Mouse (Mus musculus): Measurements from ENCODE around the gene A1bg. TPM values are rescaled to one million over a fixed set of nuclear protein-coding genes. Genes with fewer than 3 reads are reported as not detected.

A1bg gene
- polyA plus RNA-seq (2012; rRNA removed), result not detected in 2 replicates

DNA sequence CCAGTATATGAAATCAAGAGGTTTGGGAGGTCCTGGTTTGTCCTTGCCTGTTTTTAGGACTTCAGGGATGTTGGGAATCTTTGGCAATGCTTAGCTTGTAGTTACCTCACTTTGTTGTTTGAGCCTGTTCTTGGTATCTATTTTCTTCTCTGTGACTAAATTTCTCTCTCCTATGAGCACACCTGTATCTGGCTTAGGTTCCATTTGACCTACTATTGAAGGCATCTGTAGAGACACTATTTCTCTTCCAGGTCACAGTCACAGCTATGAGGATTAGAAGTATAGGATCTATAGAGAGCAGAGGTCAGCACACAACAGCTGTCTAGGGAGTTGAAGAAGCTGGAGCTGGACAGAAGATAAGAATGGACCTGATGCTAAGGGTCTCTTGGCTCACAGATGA lies at the start of gene A1bg:
Gene A1bg, minus strand, starts transcription at position 101 of the 400 bp plus-strand sequence.
- TF ChIP-seq CTCF (IDR thresholded peaks at IDR 0.05; ENCODE audit: extremely low read depth, insufficient read length, insufficient replicate concordance, low read depth, low read length), result no peak
- no peak for TF ChIP-seq POLR2A (IDR thresholded peaks at IDR 0.05; ENCODE audit: low read depth, low read length)
- H3K36me3 ChIP-seq (ENCODE audit: control insufficient read depth, insufficient read depth, low read length), result no peaks in the 10 kb centered on the region
- no peaks in the 10 kb centered on the region for H3K27me3 ChIP-seq (ENCODE audit: control insufficient read depth, insufficient read depth, low read length)
- H3K4me1 ChIP-seq (ENCODE audit: control insufficient read depth, insufficient read depth, insufficient read length, low read length), result no peaks in the 10 kb centered on the region
- H3K27ac ChIP-seq (ENCODE audit: insufficient read depth, low read depth, low read length), result no peak within 1 kb of the TSS
- H3K4me3 ChIP-seq (ENCODE audit: low read depth, low read length), result no peak within 1 kb of the TSS

DNA sequence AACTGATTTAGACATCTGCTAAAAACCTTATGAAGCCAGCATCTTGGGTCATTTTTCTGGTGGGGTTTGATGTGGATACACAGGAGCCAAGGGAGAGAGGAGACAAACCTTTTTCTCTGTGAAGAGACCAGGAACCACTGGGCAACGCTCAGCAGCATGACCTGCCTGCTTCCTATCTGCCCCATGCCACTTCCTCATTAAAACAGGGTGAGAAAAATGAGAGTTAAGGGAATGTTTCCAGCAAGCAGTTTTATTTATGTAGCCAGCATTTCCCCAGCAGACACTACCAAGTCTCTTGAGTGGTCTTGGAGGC lies 45.7 kb upstream of the A1bg start:
- no peak overlapping the region for H3K4me3 ChIP-seq (ENCODE audit: low read depth, low read length)
- no peak overlapping the region for H3K27ac ChIP-seq (ENCODE audit: insufficient read depth, low read depth, low read length)

DNA sequence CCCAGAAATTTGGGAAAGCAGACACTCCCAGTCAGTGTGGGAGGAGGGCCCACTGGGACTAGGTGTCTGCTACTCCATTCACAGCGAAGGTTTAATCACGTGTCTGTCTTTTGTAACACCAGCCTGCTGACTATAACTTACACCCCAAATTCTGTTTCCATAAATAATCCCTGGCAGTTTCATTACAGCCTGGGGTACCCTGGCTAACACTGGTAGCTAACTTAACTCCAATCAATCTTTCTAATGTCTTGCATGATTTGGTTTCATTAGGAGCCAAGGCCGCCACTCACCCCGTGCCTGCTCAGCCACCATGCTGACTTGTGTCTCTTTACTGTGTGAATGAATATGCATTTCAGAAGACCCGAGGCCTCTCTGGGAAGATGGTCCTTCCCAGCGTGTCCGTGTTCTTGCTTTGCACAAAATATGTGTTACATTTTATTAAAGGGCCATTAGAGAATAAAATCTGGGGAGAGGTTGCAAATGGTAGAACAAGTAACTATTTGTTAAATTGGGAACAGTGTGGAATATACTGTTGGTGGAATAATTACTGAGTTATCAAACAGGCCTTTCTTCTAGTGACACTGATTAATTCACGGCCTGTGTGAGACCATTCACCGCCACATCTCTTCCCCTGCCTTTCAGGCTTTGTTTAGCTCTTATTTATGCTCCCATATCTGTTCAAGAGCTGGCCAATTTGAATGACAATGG lies 45.2 kb upstream of the A1bg start:
- 79% methylated on average over 9 of the region's 9 CpGs for WGBS
- no peaks in the 10 kb centered on the region for H3K4me1 ChIP-seq (ENCODE audit: control insufficient read depth, insufficient read depth, insufficient read length, low read length)
- no peak overlapping the region for H3K4me3 ChIP-seq (ENCODE audit: low read depth, low read length)
- no peak for TF ChIP-seq POLR2A (IDR thresholded peaks at IDR 0.05; ENCODE audit: low read depth, low read length)
- no peak for TF ChIP-seq CTCF (IDR thresholded peaks at IDR 0.05; ENCODE audit: extremely low read depth, insufficient read length, insufficient replicate concordance, low read depth, low read length)
- H3K27me3 ChIP-seq (ENCODE audit: control insufficient read depth, insufficient read depth, low read length), result no peaks in the 10 kb centered on the region
- no peak overlapping the region for H3K27ac ChIP-seq (ENCODE audit: insufficient read depth, low read depth, low read length)
- H3K36me3 ChIP-seq (ENCODE audit: control insufficient read depth, insufficient read depth, low read length), result no peaks in the 10 kb centered on the region

More for the DNA sequence above, 45.7 kb upstream of the A1bg start:
- no peaks in the 10 kb centered on the region for H3K27me3 ChIP-seq (ENCODE audit: control insufficient read depth, insufficient read depth, low read length)
- WGBS, result 58% methylated on average over 1 of the region's 1 CpGs
- TF ChIP-seq CTCF (IDR thresholded peaks at IDR 0.05; ENCODE audit: extremely low read depth, insufficient read length, insufficient replicate concordance, low read depth, low read length) (no peak), POLR2A (IDR thresholded peaks at IDR 0.05; ENCODE audit: low read depth, low read length) (no peak)
- H3K36me3 ChIP-seq (ENCODE audit: control insufficient read depth, insufficient read depth, low read length), result no peaks in the 10 kb centered on the region
- no peaks in the 10 kb centered on the region for H3K4me1 ChIP-seq (ENCODE audit: control insufficient read depth, insufficient read depth, insufficient read length, low read length)

DNA sequence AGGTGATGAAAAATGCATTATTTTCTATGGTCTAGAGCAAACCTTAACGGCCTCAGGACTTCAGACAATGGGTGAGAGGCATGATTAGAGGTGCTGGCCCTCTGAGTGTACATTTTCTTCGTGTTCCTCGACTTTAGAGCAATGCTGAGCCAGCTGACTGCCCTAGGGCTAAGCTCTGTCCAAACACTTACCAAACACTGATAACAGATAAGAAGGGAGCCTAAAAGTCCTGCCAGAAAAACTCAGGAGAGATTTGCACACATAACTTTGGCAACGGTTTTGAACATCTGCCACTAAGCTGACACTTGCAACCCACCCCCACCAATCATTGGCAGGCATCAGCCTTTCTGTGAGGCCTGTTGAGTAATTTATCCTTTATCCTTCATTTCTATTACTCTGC lies 2.9 kb upstream of the A1bg start:
- TF ChIP-seq POLR2A (IDR thresholded peaks at IDR 0.05; ENCODE audit: low read depth, low read length), result no peak
- TF ChIP-seq CTCF (IDR thresholded peaks at IDR 0.05; ENCODE audit: extremely low read depth, insufficient read length, insufficient replicate concordance, low read depth, low read length), result no peak
- no peak overlapping the region for H3K4me3 ChIP-seq (ENCODE audit: low read depth, low read length)
- no peaks in the 10 kb centered on the region for H3K36me3 ChIP-seq (ENCODE audit: control insufficient read depth, insufficient read depth, low read length)
- H3K27me3 ChIP-seq (ENCODE audit: control insufficient read depth, insufficient read depth, low read length), result no peaks in the 10 kb centered on the region
- no peak overlapping the region for H3K27ac ChIP-seq (ENCODE audit: insufficient read depth, low read depth, low read length)
- WGBS, result 22% methylated on average over 4 of the region's 4 CpGs
- no peaks in the 10 kb centered on the region for H3K4me1 ChIP-seq (ENCODE audit: control insufficient read depth, insufficient read depth, insufficient read length, low read length)

DNA sequence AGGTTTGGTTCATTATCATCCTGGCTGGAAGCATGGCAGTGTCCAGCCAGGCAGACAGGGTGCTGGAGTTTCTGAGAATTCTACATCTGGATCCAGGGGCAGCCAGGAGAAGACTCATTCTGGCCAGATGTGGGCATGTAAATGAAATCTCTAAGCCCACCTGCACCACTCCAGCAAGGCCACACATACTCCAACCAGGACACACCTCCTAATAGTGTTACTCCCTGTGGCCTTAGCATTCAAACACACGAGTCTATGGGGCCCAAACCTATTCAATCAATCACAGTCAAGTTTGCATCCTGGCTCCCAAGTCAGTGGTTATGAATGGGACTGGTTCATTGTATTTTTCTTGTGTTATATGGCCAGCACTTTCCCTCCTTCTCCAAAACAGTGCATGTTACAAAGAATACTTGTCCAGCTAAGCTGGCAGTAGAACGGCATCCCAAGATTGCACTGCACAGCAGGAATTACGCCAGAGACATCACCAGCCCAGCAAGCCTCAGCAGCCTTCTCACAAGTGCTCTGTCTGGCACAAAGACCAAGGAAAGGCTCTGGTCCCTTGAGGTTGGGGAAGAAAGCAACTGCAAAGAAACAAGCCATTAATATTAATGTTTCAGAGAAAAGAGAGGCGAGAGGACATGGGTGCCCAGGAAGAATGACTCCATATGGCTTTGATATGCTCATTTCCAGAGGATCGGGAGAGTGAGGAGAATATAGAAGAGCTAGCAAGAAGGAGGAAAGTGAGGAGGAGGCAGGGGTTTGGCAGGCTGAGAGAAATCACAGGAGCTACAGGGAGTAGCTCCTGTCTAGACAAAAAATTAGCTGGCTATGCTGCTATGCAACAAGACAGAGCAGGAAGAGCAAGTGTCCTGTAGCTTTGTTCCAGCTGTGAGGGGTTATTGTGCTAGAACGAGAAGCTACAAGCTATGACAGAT lies 18.8 kb downstream of the A1bg start:
- 67% methylated on average over 6 of the region's 6 CpGs for WGBS

DNA sequence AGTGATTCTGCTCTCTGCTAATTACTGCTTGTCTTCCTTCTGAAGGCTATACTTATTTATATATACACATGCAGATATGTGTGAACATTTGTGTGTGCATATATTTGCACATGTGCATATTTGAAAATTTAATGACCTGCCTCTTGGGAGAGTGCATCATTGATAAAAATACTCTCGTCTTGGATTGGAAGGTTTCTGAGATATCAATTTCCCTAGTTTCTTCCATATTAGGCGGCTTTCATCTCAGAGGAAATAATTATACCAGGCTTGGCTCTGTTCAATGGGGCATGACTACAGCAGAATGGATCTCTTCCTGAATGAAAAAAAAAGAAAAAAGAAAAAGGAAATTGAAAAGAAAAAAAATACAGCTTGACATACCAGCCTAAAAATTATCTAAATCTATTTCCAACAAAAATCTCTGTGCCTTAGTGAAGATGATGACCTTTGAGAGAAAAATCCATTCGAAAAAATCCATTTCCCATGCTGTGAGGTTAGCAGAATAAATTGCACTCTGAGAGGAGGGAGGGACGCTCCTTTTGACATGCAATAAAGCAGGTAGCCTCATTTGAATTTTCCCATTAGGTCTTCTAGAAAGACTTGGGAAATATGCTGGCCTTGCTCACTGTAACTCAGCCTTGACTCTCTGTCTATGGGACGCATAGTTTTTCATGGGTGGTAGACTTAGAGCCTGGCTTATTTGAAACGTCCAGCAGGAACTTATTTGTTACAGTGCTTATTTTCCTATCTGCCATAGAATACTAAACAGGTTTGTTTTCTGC lies 24.4 kb downstream of the A1bg start:
- no peak for TF ChIP-seq CTCF (IDR thresholded peaks at IDR 0.05; ENCODE audit: extremely low read depth, insufficient read length, insufficient replicate concordance, low read depth, low read length)
- no peak for TF ChIP-seq POLR2A (IDR thresholded peaks at IDR 0.05; ENCODE audit: low read depth, low read length)
- H3K36me3 ChIP-seq (ENCODE audit: control insufficient read depth, insufficient read depth, low read length), result no peaks in the 10 kb centered on the region
- no peaks in the 10 kb centered on the region for H3K27me3 ChIP-seq (ENCODE audit: control insufficient read depth, insufficient read depth, low read length)
- H3K4me1 ChIP-seq (ENCODE audit: control insufficient read depth, insufficient read depth, insufficient read length, low read length), result no peaks in the 10 kb centered on the region
- H3K4me3 ChIP-seq (ENCODE audit: low read depth, low read length), result no peak overlapping the region
- H3K27ac ChIP-seq (ENCODE audit: insufficient read depth, low read depth, low read length), result no peak overlapping the region
- 69% methylated on average over 6 of the region's 6 CpGs for WGBS

More for the DNA sequence above, 18.8 kb downstream of the A1bg start:
- Histone ChIP-seq H3K27me3 (ENCODE audit: control insufficient read depth, insufficient read depth, low read length) (no peaks in the 10 kb centered on the region), H3K4me1 (ENCODE audit: control insufficient read depth, insufficient read depth, insufficient read length, low read length) (no peaks in the 10 kb centered on the region), H3K4me3 (ENCODE audit: low read depth, low read length) (no peak overlapping the region), H3K36me3 (ENCODE audit: control insufficient read depth, insufficient read depth, low read length) (no peaks in the 10 kb centered on the region), H3K27ac (ENCODE audit: insufficient read depth, low read depth, low read length) (no peak overlapping the region)
- TF ChIP-seq POLR2A (IDR thresholded peaks at IDR 0.05; ENCODE audit: low read depth, low read length), result no peak
- no peak for TF ChIP-seq CTCF (IDR thresholded peaks at IDR 0.05; ENCODE audit: extremely low read depth, insufficient read length, insufficient replicate concordance, low read depth, low read length)
